Mouse (Mus musculus): ENCODE measurements around the gene Rbm25. TPM values are rescaled to one million over a fixed set of nuclear protein-coding genes. Genes with fewer than 3 reads are reported as not detected.
A peak's percentile ranks its signal among the peaks of the same experiment; 100 is the strongest.
"Not testable (repeated sequence)": the region's sequence is repeated elsewhere in the genome, so short reads cannot be mapped to it uniquely, and the experiment has no call there.

The Rbm25 gene
- 203 and 270 TPM in 2 replicates for polyA plus RNA-seq (2016; fragmentation: Nextera tagmentation; extraction: Ambion mirVana)

- H3K4me3 ChIP-seq: peak within 1 kb of the TSS; percentile 96
- H3K36me3 ChIP-seq: peaks cover 11% of the 10 kb centered on the region
- not testable (repeated sequence) for H3K27me3 ChIP-seq (ENCODE audit: insufficient read depth, poor library complexity, severe bottlenecking); DNase-seq (ENCODE audit: low spot score); H3K9me3 ChIP-seq
- H3K27ac ChIP-seq: peak within 1 kb of the TSS; percentile 99
- WGBS: no CpG with 5 or more reads among the region's 5 CpGs
- peaks cover 13% of the 10 kb centered on the region for H3K4me1 ChIP-seq (replicated peaks)
Observed at GRCm38 (mm10) chr12:83630936-83631335, at the start of gene Rbm25. Gene Rbm25, plus strand, starts transcription at chr12:83631236.

GRCm38 (mm10) chr12:83582106-83582505 lies 48.9 kb upstream of the Rbm25 start:
- Histone ChIP-seq H3K27ac (no peak overlapping the region), H3K27me3 (ENCODE audit: insufficient read depth, poor library complexity, severe bottlenecking) (no peaks in the 10 kb centered on the region), H3K9me3 (no peaks in the 10 kb centered on the region), H3K36me3 (peaks cover 62% of the 10 kb centered on the region), H3K4me1 (replicated peaks) (peaks cover 22% of the 10 kb centered on the region; the same call in 1 of the 2 replicates), H3K4me3 (no peak overlapping the region)
- WGBS: 66% methylated on average over 4 of the region's 4 CpGs
- no peak for DNase-seq (ENCODE audit: low spot score)

- peaks cover 22% of the 10 kb centered on the region; the same call in 1 of the 2 replicates for H3K4me1 ChIP-seq (replicated peaks)
- H3K4me3 ChIP-seq: no peak overlapping the region
- H3K36me3 ChIP-seq: peaks cover 62% of the 10 kb centered on the region
- no peak overlapping the region for H3K27ac ChIP-seq
- 73% methylated on average over 4 of the region's 4 CpGs for WGBS
- H3K9me3 ChIP-seq: no peaks in the 10 kb centered on the region
- H3K27me3 ChIP-seq (ENCODE audit: insufficient read depth, poor library complexity, severe bottlenecking): no peaks in the 10 kb centered on the region
- DNase-seq (ENCODE audit: low spot score): no peak
Observed at GRCm38 (mm10) chr12:83582747-83583146, 48.3 kb upstream of the Rbm25 start.

GRCm38 (mm10) chr12:83586628-83587027 lies 44.4 kb upstream of the Rbm25 start:
- WGBS: 95% methylated on average over 5 of the region's 5 CpGs
- Histone ChIP-seq H3K4me3 (no peak overlapping the region), H3K27ac (no peak overlapping the region), H3K9me3 (no peaks in the 10 kb centered on the region), H3K27me3 (ENCODE audit: insufficient read depth, poor library complexity, severe bottlenecking) (no peaks in the 10 kb centered on the region), H3K36me3 (peaks cover 81% of the 10 kb centered on the region), H3K4me1 (replicated peaks) (0 out of 2 replicates have a peak, but pooled peaks cover 10% of the 10 kb centered on the region)
- no peak for DNase-seq (ENCODE audit: low spot score)

- DNase-seq (ENCODE audit: low spot score): no peak
- Histone ChIP-seq H3K4me3 (no peak overlapping the region), H3K27me3 (ENCODE audit: insufficient read depth, poor library complexity, severe bottlenecking) (no peaks in the 10 kb centered on the region), H3K9me3 (no peaks in the 10 kb centered on the region), H3K36me3 (peaks cover 83% of the 10 kb centered on the region), H3K4me1 (replicated peaks) (peaks cover 23% of the 10 kb centered on the region), H3K27ac (no peak overlapping the region)
- 93% methylated on average over 8 of the region's 8 CpGs for WGBS
Observed at GRCm38 (mm10) chr12:83591754-83592501, 39.1 kb upstream of the Rbm25 start.

- Histone ChIP-seq H3K27ac (no peak overlapping the region), H3K36me3 (peaks cover 57% of the 10 kb centered on the region), H3K9me3 (no peaks in the 10 kb centered on the region), H3K4me3 (no peak overlapping the region), H3K27me3 (ENCODE audit: insufficient read depth, poor library complexity, severe bottlenecking) (no peaks in the 10 kb centered on the region), H3K4me1 (replicated peaks) (peaks cover 26% of the 10 kb centered on the region)
- WGBS: 93% methylated on average over 9 of the region's 9 CpGs
- DNase-seq (ENCODE audit: low spot score): no peak
Observed at GRCm38 (mm10) chr12:83594454-83595040, 36.5 kb upstream of the Rbm25 start.

- H3K4me3 ChIP-seq: peak overlapping the region; percentile 95
- WGBS: 4% methylated on average over 20 of the region's 20 CpGs
- H3K4me1 ChIP-seq (replicated peaks): peaks cover 26% of the 10 kb centered on the region
- no peaks in the 10 kb centered on the region for H3K27me3 ChIP-seq (ENCODE audit: insufficient read depth, poor library complexity, severe bottlenecking)
- H3K9me3 ChIP-seq: no peaks in the 10 kb centered on the region
- DNase-seq (ENCODE audit: low spot score): no peak
- H3K36me3 ChIP-seq: peaks cover 39% of the 10 kb centered on the region
- H3K27ac ChIP-seq: peak overlapping the region; percentile 98
Observed at GRCm38 (mm10) chr12:83596191-83596954, 34.7 kb upstream of the Rbm25 start.

GRCm38 (mm10) chr12:83597025-83597501 lies 34.0 kb upstream of the Rbm25 start, which contains the start of gene Zfyve1:
Gene Zfyve1, minus strand, starts transcription at chr12:83597222.
- H3K4me1 ChIP-seq (replicated peaks): peaks cover 26% of the 10 kb centered on the region
- H3K36me3 ChIP-seq: peaks cover 32% of the 10 kb centered on the region
- peak; percentile 95 for DNase-seq (ENCODE audit: low spot score)
- H3K4me3 ChIP-seq: peak within 1 kb of the TSS; percentile 95
- H3K27ac ChIP-seq: peak within 1 kb of the TSS; percentile 98
- H3K9me3 ChIP-seq: no peaks in the 10 kb centered on the region
- under 1% methylated on average over 28 of the region's 28 CpGs for WGBS
- H3K27me3 ChIP-seq (ENCODE audit: insufficient read depth, poor library complexity, severe bottlenecking): no peaks in the 10 kb centered on the region

GRCm38 (mm10) chr12:83597881-83598280 lies 33.2 kb upstream of the Rbm25 start:
- H3K36me3 ChIP-seq: peaks cover 24% of the 10 kb centered on the region
- whole genome bisulfite sequencing: 86% methylated on average over 2 of the region's 2 CpGs
- no peak overlapping the region for H3K27ac ChIP-seq
- DNase-seq (ENCODE audit: low spot score): no peak
- no peaks in the 10 kb centered on the region for H3K9me3 ChIP-seq
- peaks cover 26% of the 10 kb centered on the region for H3K4me1 ChIP-seq (replicated peaks)
- H3K27me3 ChIP-seq (ENCODE audit: insufficient read depth, poor library complexity, severe bottlenecking): no peaks in the 10 kb centered on the region
- H3K4me3 ChIP-seq: no peak overlapping the region

- peaks cover 3% of the 10 kb centered on the region; the same call in 1 of the 2 replicates for H3K4me1 ChIP-seq (replicated peaks)
- no peak for DNase-seq (ENCODE audit: low spot score)
- 85% methylated on average over 5 of the region's 5 CpGs for WGBS
- H3K4me3 ChIP-seq: no peak overlapping the region
- no peaks in the 10 kb centered on the region for H3K9me3 ChIP-seq
- no peaks in the 10 kb centered on the region for H3K36me3 ChIP-seq
- H3K27ac ChIP-seq: no peak overlapping the region
- H3K27me3 ChIP-seq (ENCODE audit: insufficient read depth, poor library complexity, severe bottlenecking): no peaks in the 10 kb centered on the region
Observed at GRCm38 (mm10) chr12:83602285-83602684, 28.8 kb upstream of the Rbm25 start.

GRCm38 (mm10) chr12:83606411-83606810 lies 24.6 kb upstream of the Rbm25 start:
- not testable (repeated sequence) for DNase-seq (ENCODE audit: low spot score); H3K36me3 ChIP-seq; H3K27me3 ChIP-seq (ENCODE audit: insufficient read depth, poor library complexity, severe bottlenecking); H3K27ac ChIP-seq; H3K9me3 ChIP-seq; H3K4me1 ChIP-seq (replicated peaks); H3K4me3 ChIP-seq
- 93% methylated on average over 2 of the region's 2 CpGs for WGBS

- H3K36me3 ChIP-seq: no peaks in the 10 kb centered on the region
- H3K4me3 ChIP-seq: no peak overlapping the region
- WGBS: 97% methylated on average over 5 of the region's 5 CpGs
- no peak for DNase-seq (ENCODE audit: low spot score)
- no peaks in the 10 kb centered on the region for H3K9me3 ChIP-seq
- 0 out of 2 replicates have a peak, but pooled peaks cover 3% of the 10 kb centered on the region for H3K4me1 ChIP-seq (replicated peaks)
- no peaks in the 10 kb centered on the region for H3K27me3 ChIP-seq (ENCODE audit: insufficient read depth, poor library complexity, severe bottlenecking)
- H3K27ac ChIP-seq: no peak overlapping the region
Observed at GRCm38 (mm10) chr12:83617261-83617660, 13.8 kb upstream of the Rbm25 start.
